Mouse (Mus musculus): ENCODE measurements around the gene Dmpk. TPM values are rescaled to one million over a fixed set of nuclear protein-coding genes. Genes with fewer than 3 reads are reported as not detected.

The Dmpk gene
- polyA plus RNA-seq, 1 experiment from 2014 or later, result 14.2 TPM

GRCm38 (mm10) chr7:19051161-19051560 is 32.5 kb upstream of the Dmpk start:
- DNase-seq, result no peak
- Histone ChIP-seq H3K4me2 (ENCODE audit: low read depth, low read length) (no peak overlapping the region), H3K27me3 (ENCODE audit: insufficient read depth, low read length) (no peaks in the 10 kb centered on the region), H3K36me3 (replicated peaks; ENCODE audit: insufficient read depth, low read length) (peaks cover 48% of the 10 kb centered on the region), H3K4me3 (ENCODE audit: low read depth, low read length) (no peak overlapping the region), H3K9me3 (ENCODE audit: low read length) (no peaks in the 10 kb centered on the region), H3K9ac (replicated peaks) (no peak overlapping the region), H3K4me1 (ENCODE audit: insufficient read depth) (no peaks in the 10 kb centered on the region), H3K27ac (ENCODE audit: low read depth) (no peak overlapping the region)
- 67% methylated on average over 4 of the region's 4 CpGs for WGBS (ENCODE audit: insufficient replicate concordance)
- TF ChIP-seq EP300 (IDR thresholded peaks at IDR 0.05; ENCODE audit: low read depth) (no peak), CTCF (IDR thresholded peaks at IDR 0.05; ENCODE audit: low read depth) (no peak)
- no peak for ATAC-seq

GRCm38 (mm10) chr7:19052345-19053135 is 31.1 kb upstream of the Dmpk start:
- ATAC-seq (no peak), DNase-seq (no peak)
- H3K9ac ChIP-seq (replicated peaks), result no peak overlapping the region
- no peaks in the 10 kb centered on the region for H3K4me1 ChIP-seq (ENCODE audit: insufficient read depth)
- peaks cover 35% of the 10 kb centered on the region for H3K36me3 ChIP-seq (replicated peaks; ENCODE audit: insufficient read depth, low read length)
- TF ChIP-seq CTCF (IDR thresholded peaks at IDR 0.05; ENCODE audit: low read depth) (no peak), EP300 (IDR thresholded peaks at IDR 0.05; ENCODE audit: low read depth) (no peak)
- H3K4me2 ChIP-seq (ENCODE audit: low read depth, low read length), result no peak overlapping the region
- H3K27me3 ChIP-seq (ENCODE audit: insufficient read depth, low read length), result no peaks in the 10 kb centered on the region
- no peak overlapping the region for H3K27ac ChIP-seq (ENCODE audit: low read depth)
- H3K4me3 ChIP-seq (ENCODE audit: low read depth, low read length), result no peak overlapping the region
- 84% methylated on average over 15 of the region's 15 CpGs for WGBS (ENCODE audit: insufficient replicate concordance)
- no peaks in the 10 kb centered on the region for H3K9me3 ChIP-seq (ENCODE audit: low read length)

GRCm38 (mm10) chr7:19053136-19053532 is 30.5 kb upstream of the Dmpk start:
- Histone ChIP-seq H3K27ac (ENCODE audit: low read depth) (no peak overlapping the region), H3K4me3 (ENCODE audit: low read depth, low read length) (no peak overlapping the region), H3K9me3 (ENCODE audit: low read length) (no peaks in the 10 kb centered on the region), H3K36me3 (replicated peaks; ENCODE audit: insufficient read depth, low read length) (peaks cover 29% of the 10 kb centered on the region), H3K4me1 (ENCODE audit: insufficient read depth) (no peaks in the 10 kb centered on the region), H3K9ac (replicated peaks) (no peak overlapping the region), H3K4me2 (ENCODE audit: low read depth, low read length) (no peak overlapping the region), H3K27me3 (ENCODE audit: insufficient read depth, low read length) (no peaks in the 10 kb centered on the region)
- DNase-seq (no peak), ATAC-seq (no peak)
- WGBS (ENCODE audit: insufficient replicate concordance), result 85% methylated on average over 7 of the region's 7 CpGs
- TF ChIP-seq CTCF (IDR thresholded peaks at IDR 0.05; ENCODE audit: low read depth), result no peak
- TF ChIP-seq EP300 (IDR thresholded peaks at IDR 0.05; ENCODE audit: low read depth), result no peak

- H3K27me3 ChIP-seq (ENCODE audit: insufficient read depth, low read length), result no peaks in the 10 kb centered on the region
- no peak within 1 kb of the TSS for H3K27ac ChIP-seq (ENCODE audit: low read depth)
- no peaks in the 10 kb centered on the region for H3K9me3 ChIP-seq (ENCODE audit: low read length)
- no peaks in the 10 kb centered on the region for H3K4me1 ChIP-seq (ENCODE audit: insufficient read depth)
- H3K4me2 ChIP-seq (ENCODE audit: low read depth, low read length), result no peak within 1 kb of the TSS
- H3K36me3 ChIP-seq (replicated peaks; ENCODE audit: insufficient read depth, low read length), result peaks cover 21% of the 10 kb centered on the region
- no peak within 1 kb of the TSS for H3K4me3 ChIP-seq (ENCODE audit: low read depth, low read length)
- no peak for ATAC-seq
- 60% methylated on average over 33 of the region's 33 CpGs for WGBS (ENCODE audit: insufficient replicate concordance)
- DNase-seq, result no peak
- H3K9ac ChIP-seq (replicated peaks), result no peak within 1 kb of the TSS
- peak; percentile 53 for TF ChIP-seq CTCF (IDR thresholded peaks at IDR 0.05; ENCODE audit: low read depth)
- TF ChIP-seq EP300 (IDR thresholded peaks at IDR 0.05; ENCODE audit: low read depth), result no peak
Observed at GRCm38 (mm10) chr7:19054047-19054776, 29.4 kb upstream of the Dmpk start, which contains the start of gene Rsph6a. Gene Rsph6a (plus strand): TSS chr7:19054690.

- Histone ChIP-seq H3K9ac (replicated peaks) (no peak overlapping the region), H3K4me1 (ENCODE audit: insufficient read depth) (no peaks in the 10 kb centered on the region), H3K9me3 (ENCODE audit: low read length) (no peaks in the 10 kb centered on the region), H3K27me3 (ENCODE audit: insufficient read depth, low read length) (no peaks in the 10 kb centered on the region), H3K27ac (ENCODE audit: low read depth) (no peak overlapping the region), H3K4me2 (ENCODE audit: low read depth, low read length) (no peak overlapping the region), H3K36me3 (replicated peaks; ENCODE audit: insufficient read depth, low read length) (peaks cover 19% of the 10 kb centered on the region), H3K4me3 (ENCODE audit: low read depth, low read length) (no peak overlapping the region)
- 84% methylated on average over 9 of the region's 9 CpGs for WGBS (ENCODE audit: insufficient replicate concordance)
- no peak for DNase-seq
- no peak for ATAC-seq
- TF ChIP-seq CTCF (IDR thresholded peaks at IDR 0.05; ENCODE audit: low read depth) (no peak), EP300 (IDR thresholded peaks at IDR 0.05; ENCODE audit: low read depth) (no peak)
Observed at GRCm38 (mm10) chr7:19054777-19055076, 28.9 kb upstream of the Dmpk start.

- no peaks in the 10 kb centered on the region for H3K27me3 ChIP-seq (ENCODE audit: insufficient read depth, low read length)
- H3K9me3 ChIP-seq (ENCODE audit: low read length), result no peaks in the 10 kb centered on the region
- no peak overlapping the region for H3K4me3 ChIP-seq (ENCODE audit: low read depth, low read length)
- WGBS (ENCODE audit: insufficient replicate concordance), result 82% methylated on average over 8 of the region's 8 CpGs
- no peak overlapping the region for H3K9ac ChIP-seq (replicated peaks)
- peaks cover 15% of the 10 kb centered on the region for H3K36me3 ChIP-seq (replicated peaks; ENCODE audit: insufficient read depth, low read length)
- TF ChIP-seq EP300 (IDR thresholded peaks at IDR 0.05; ENCODE audit: low read depth) (no peak), CTCF (IDR thresholded peaks at IDR 0.05; ENCODE audit: low read depth) (no peak)
- DNase-seq (no peak), ATAC-seq (no peak)
- no peaks in the 10 kb centered on the region for H3K4me1 ChIP-seq (ENCODE audit: insufficient read depth)
- H3K4me2 ChIP-seq (ENCODE audit: low read depth, low read length), result no peak overlapping the region
- H3K27ac ChIP-seq (ENCODE audit: low read depth), result no peak overlapping the region
Observed at GRCm38 (mm10) chr7:19055108-19055507, 28.5 kb upstream of the Dmpk start.

Data from liver, postnatal 0 days (tissue).